Mouse (Mus musculus) spleen, adult 10 weeks (tissue): ENCODE results near the gene Chmp2b. TPM values are rescaled to one million over a fixed set of nuclear protein-coding genes. Genes with fewer than 3 reads are reported as not detected.

Source experiments
- polyA plus RNA-seq: library from polyadenylated mRNA; stranded (reverse); fragments of 350-450 nt; fragmentation: Illumina TruSeq; extraction: RNeasy Lipid Tissue Mini Kit (QIAGEN cat#74804); gene quantifications from one replicate; pipeline ENCODE4 v1.2.3, GENCODE M21; 2015; ENCODE audit warnings: low replicate concordance; ENCODE audit not compliant: insufficient read depth

The Chmp2b gene
- 83.6 TPM for polyA plus RNA-seq

GRCm38 (mm10) chr16:65561963-65562863 lies at the start of gene Chmp2b:
Gene Chmp2b, minus strand, starts transcription at chr16:65562726.

GRCm38 (mm10) chr16:65520211-65520610 lies 42.3 kb downstream of the Chmp2b start, which contains the start of gene Pou1f1:
Gene Pou1f1, plus strand, starts transcription at chr16:65520511.

Other genes with a start within 250 kb of the Chmp2b start
- gene Pou1f1, start 42.2 kb downstream of the Chmp2b start, polyA plus RNA-seq = not detected